Mouse (Mus musculus): ENCODE results near the gene Ndufaf3. TPM values are rescaled to one million over a fixed set of nuclear protein-coding genes. Genes with fewer than 3 reads are reported as not detected.
"Not testable (repeated sequence)": the region's sequence is repeated elsewhere in the genome, so short reads cannot be mapped to it uniquely, and the experiment has no call there.

Ndufaf3 gene
- polyA plus RNA-seq (2015; fragmentation: Nextera tagmentation; extraction: Ambion mirVana) = 41.1 and 42.1 TPM in 2 replicates

DNA sequence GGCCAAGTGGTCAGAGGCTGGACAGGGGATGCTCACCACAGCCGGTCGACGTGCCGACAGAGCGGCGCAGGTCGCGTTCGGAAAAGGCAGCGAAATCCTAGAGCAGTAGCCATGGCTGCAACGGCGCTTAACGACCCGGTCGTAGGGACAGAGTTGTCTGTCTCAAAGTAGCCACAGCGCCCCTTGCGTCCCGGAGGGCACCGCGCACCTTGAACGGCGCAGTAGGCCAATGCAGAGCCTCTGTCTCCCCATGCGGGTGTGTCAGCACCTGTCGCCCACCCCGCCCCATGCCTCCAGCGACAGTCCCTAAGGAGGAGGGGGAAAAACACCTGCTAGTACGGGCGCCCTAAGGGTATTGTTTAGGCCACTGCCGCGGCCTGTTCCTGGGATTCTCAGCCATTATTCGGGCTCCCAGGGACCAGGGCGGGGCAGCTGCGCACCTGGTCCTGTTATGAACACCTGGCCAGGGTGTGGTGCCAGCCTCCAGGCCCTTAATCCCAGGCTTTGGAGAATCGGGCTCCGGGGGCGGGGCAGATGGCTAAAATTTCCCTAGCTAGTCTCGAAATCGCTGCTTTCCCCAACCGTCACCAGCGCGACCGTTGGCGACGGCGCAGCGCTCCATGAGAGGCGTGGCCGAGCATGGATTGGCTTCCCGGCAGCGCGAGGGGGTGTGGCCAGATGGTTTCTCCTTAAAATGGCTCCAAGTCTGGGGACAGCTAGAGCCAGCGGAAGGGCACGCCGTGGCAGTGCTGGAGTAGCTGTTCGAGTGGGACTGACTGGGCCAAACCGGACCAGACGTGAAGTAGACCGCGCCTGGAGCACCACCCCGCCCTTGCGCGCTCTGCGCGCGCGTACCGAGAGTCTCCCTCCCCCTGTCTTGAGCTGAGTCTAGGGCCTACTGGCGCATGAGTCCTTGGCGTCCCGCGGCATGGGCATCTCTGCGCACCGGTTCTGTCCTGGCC, at the start of gene Ndufaf3:
Gene Ndufaf3, minus strand, starts transcription at position 620 of the 962 bp plus-strand sequence.
- Histone ChIP-seq H3K4me1 (ENCODE audit: control insufficient read depth, insufficient read depth, low read length) (peaks cover 31% of the 10 kb centered on the region), H3K9me3 (ENCODE audit: control insufficient read depth, low read length) (no peaks in the 10 kb centered on the region), H3K27me3 (replicated peaks; ENCODE audit: control insufficient read depth, insufficient read depth, low read length) (no peaks in the 10 kb centered on the region), H3K9ac (ENCODE audit: low read depth, low read length) (peak within 1 kb of the TSS; percentile 89), H3K36me3 (ENCODE audit: control insufficient read depth, insufficient read depth, low read length) (peaks cover 16% of the 10 kb centered on the region), H3K4me3 (ENCODE audit: low read length) (peak within 1 kb of the TSS; percentile 82), H3K4me2 (ENCODE audit: low read depth, low read length) (peak within 1 kb of the TSS; percentile 98), H3K27ac (ENCODE audit: low read length) (peak within 1 kb of the TSS; percentile 98)
- ATAC-seq = peak; percentile 84
- WGBS = under 1% methylated on average over 73 of the region's 73 CpGs

DNA sequence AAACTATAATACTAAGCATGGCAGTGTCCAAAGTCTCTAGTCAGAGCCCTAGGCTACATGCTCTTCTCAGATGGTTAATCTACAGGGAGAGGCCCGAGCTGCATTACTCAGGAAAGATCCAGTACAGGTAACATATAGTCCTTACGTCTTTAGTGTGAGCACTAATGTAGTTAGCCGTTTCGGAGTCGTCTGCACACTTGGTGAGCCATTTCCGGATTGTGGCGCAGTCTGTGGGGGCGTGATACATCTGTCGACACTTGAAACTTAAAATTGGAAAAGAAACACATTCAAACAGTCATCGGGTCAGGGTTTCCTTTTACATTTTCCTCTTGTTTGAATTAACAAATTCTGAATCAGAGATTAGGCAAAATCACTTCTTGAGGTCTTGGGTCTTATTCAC, 44.3 kb upstream of the Ndufaf3 start:
- no peak overlapping the region for H3K4me3 ChIP-seq (ENCODE audit: low read length)
- no peaks in the 10 kb centered on the region for H3K27me3 ChIP-seq (replicated peaks; ENCODE audit: control insufficient read depth, insufficient read depth, low read length)
- WGBS = 97% methylated on average over 10 of the region's 10 CpGs
- H3K4me2 ChIP-seq (ENCODE audit: low read depth, low read length) = no peak overlapping the region
- peaks cover 22% of the 10 kb centered on the region for H3K36me3 ChIP-seq (ENCODE audit: control insufficient read depth, insufficient read depth, low read length)
- H3K4me1 ChIP-seq (ENCODE audit: control insufficient read depth, insufficient read depth, low read length) = no peaks in the 10 kb centered on the region
- no peak overlapping the region for H3K9ac ChIP-seq (ENCODE audit: low read depth, low read length)
- no peaks in the 10 kb centered on the region for H3K9me3 ChIP-seq (ENCODE audit: control insufficient read depth, low read length)
- no peak overlapping the region for H3K27ac ChIP-seq (ENCODE audit: low read length)
- ATAC-seq = no peak

DNA sequence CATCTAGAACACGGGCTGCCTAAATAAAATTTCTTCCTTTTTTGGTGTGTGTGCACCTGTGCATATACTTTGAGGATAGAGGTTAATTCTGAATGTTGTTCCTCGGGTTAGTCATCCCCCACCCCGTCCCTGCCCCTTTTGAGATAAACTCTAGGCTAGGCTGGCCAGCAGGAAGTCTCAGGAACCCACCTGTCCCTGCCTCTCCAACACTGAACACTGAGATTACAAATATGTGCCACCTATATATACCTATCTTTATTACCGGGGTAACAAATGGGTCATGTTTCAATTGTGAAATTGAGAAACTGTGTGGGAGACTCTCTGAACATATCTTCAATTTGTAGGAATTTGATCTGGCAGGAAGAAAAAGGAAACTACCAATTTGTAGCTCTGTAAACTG, 41.7 kb upstream of the Ndufaf3 start:
- H3K9ac ChIP-seq (ENCODE audit: low read depth, low read length) = no peak overlapping the region
- no peaks in the 10 kb centered on the region for H3K27me3 ChIP-seq (replicated peaks; ENCODE audit: control insufficient read depth, insufficient read depth, low read length)
- no peaks in the 10 kb centered on the region for H3K9me3 ChIP-seq (ENCODE audit: control insufficient read depth, low read length)
- peaks cover 24% of the 10 kb centered on the region for H3K36me3 ChIP-seq (ENCODE audit: control insufficient read depth, insufficient read depth, low read length)
- no peak overlapping the region for H3K4me2 ChIP-seq (ENCODE audit: low read depth, low read length)
- WGBS = 75% methylated on average over 4 of the region's 4 CpGs
- H3K27ac ChIP-seq (ENCODE audit: low read length) = no peak overlapping the region
- H3K4me1 ChIP-seq (ENCODE audit: control insufficient read depth, insufficient read depth, low read length) = no peaks in the 10 kb centered on the region
- ATAC-seq = peak; percentile 80
- H3K4me3 ChIP-seq (ENCODE audit: low read length) = no peak overlapping the region

DNA sequence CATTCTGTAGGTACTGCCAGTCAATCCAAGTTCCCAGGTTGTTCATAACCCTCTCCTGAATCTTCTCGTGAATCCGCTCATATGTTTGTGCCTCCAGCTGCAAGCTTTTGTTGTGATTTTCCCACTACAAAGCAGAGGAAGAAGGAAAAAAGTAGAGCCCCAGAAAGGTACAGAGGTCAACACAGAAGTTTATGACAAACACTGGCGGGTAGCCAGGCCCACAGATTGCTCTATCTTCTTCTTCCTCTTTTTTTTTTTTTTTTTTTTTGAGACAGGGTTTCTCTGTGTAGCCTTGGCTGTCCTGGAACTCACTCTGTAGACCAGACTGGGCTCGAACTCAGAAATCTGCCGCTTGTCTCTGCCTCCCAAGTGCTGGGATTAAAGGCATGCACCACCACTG, 40.7 kb upstream of the Ndufaf3 start:
- peaks cover 25% of the 10 kb centered on the region for H3K36me3 ChIP-seq (ENCODE audit: control insufficient read depth, insufficient read depth, low read length)
- WGBS = 79% methylated on average over 5 of the region's 5 CpGs
- H3K9ac ChIP-seq (ENCODE audit: low read depth, low read length); H3K9me3 ChIP-seq (ENCODE audit: control insufficient read depth, low read length); H3K27me3 ChIP-seq (replicated peaks; ENCODE audit: control insufficient read depth, insufficient read depth, low read length); H3K4me1 ChIP-seq (ENCODE audit: control insufficient read depth, insufficient read depth, low read length); H3K4me2 ChIP-seq (ENCODE audit: low read depth, low read length); H3K4me3 ChIP-seq (ENCODE audit: low read length): not testable (repeated sequence)
- ATAC-seq = peak; percentile 29
- H3K27ac ChIP-seq (ENCODE audit: low read length) = 0 out of 2 replicates have a peak overlapping the region, but pooled peaks have one; percentile 7

DNA sequence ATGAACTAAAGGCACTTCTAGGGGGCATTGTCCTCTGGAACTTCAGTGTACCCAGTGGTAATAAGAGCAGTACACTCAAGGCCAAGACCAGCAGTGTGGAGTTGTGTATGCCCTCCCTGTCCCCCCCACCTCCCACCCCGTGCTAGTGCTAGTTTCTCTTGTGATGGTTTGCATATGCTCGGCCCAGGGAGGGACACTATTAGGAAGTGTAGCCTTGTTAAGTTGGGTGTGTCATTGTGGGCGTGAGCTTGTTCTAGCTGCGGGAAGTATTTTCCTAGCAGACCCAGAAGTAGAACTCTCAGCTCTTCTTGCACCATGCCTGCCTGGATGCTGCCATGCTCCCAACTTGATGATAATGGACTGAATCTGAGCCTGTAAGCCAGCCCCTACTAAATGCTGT, 34.8 kb upstream of the Ndufaf3 start:
- Histone ChIP-seq H3K9ac (ENCODE audit: low read depth, low read length) (no peak overlapping the region), H3K9me3 (ENCODE audit: control insufficient read depth, low read length) (no peaks in the 10 kb centered on the region), H3K4me3 (ENCODE audit: low read length) (no peak overlapping the region), H3K4me1 (ENCODE audit: control insufficient read depth, insufficient read depth, low read length) (peaks cover 4% of the 10 kb centered on the region), H3K27me3 (replicated peaks; ENCODE audit: control insufficient read depth, insufficient read depth, low read length) (no peaks in the 10 kb centered on the region; the same call in 1 of the 2 replicates), H3K36me3 (ENCODE audit: control insufficient read depth, insufficient read depth, low read length) (peaks cover 8% of the 10 kb centered on the region), H3K4me2 (ENCODE audit: low read depth, low read length) (no peak overlapping the region), H3K27ac (ENCODE audit: low read length) (no peak overlapping the region)
- WGBS = 62% methylated on average over 4 of the region's 4 CpGs
- ATAC-seq = no peak

DNA sequence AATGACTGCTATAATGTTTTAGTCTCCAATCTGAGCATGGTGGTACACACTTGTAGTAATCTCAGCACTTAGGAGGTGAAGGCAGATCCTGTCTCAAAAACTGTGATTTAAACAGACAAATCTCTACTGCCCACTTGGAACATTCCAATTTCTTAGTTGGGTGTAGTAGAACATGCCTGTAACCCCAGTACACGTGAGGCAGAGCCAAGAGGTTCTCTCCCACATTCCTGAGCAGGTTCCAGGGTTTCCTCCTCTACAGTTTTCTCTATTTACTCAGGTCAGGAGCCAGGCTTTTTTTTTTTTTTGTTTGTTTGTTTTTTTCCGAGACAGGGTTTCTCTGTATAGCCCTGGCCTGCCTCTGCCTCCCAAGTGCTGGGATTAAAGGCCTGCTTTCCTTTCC, 32.8 kb upstream of the Ndufaf3 start:
- no peaks in the 10 kb centered on the region; the same call in 1 of the 2 replicates for H3K27me3 ChIP-seq (replicated peaks; ENCODE audit: control insufficient read depth, insufficient read depth, low read length)
- H3K4me2 ChIP-seq (ENCODE audit: low read depth, low read length) = no peak overlapping the region
- 41% methylated on average over 2 of the region's 2 CpGs for WGBS
- no peak overlapping the region for H3K4me3 ChIP-seq (ENCODE audit: low read length)
- H3K27ac ChIP-seq (ENCODE audit: low read length) = no peak overlapping the region
- peaks cover 4% of the 10 kb centered on the region; the same call in 1 of the 2 replicates for H3K36me3 ChIP-seq (ENCODE audit: control insufficient read depth, insufficient read depth, low read length)
- no peaks in the 10 kb centered on the region for H3K9me3 ChIP-seq (ENCODE audit: control insufficient read depth, low read length)
- H3K9ac ChIP-seq (ENCODE audit: low read depth, low read length) = no peak overlapping the region
- ATAC-seq = no peak
- H3K4me1 ChIP-seq (ENCODE audit: control insufficient read depth, insufficient read depth, low read length) = peaks cover 9% of the 10 kb centered on the region

DNA sequence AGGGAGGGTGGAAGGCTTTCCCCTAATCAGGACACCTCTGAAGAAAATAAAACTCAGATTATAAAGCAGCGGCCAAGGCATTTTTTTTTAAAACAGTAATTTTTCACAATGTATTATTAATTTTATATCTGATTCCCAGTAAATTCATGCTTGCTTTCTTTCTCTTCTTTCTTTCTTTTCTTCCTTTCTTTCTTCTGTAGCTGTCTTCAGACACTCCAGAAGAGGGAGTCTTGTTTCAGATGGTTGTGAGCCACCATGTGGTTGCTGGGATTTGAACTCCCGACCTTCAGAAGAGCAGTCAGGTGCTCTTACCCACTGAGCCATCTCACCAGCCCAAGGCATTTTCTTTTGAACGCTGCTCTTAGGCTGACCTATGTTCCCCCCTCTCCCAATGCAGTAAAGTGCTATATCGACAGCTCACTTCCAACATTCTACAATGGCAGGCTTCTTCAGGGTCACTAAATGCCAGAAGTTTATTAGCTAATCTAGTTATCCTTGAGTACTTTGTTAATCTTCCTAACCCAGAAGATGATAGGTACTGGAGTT, 31.9 kb upstream of the Ndufaf3 start:
- no peak overlapping the region for H3K27ac ChIP-seq (ENCODE audit: low read length)
- H3K9ac ChIP-seq (ENCODE audit: low read depth, low read length) = no peak overlapping the region
- 77% methylated on average over 4 of the region's 4 CpGs for WGBS
- H3K27me3 ChIP-seq (replicated peaks; ENCODE audit: control insufficient read depth, insufficient read depth, low read length) = no peaks in the 10 kb centered on the region; the same call in 1 of the 2 replicates
- peaks cover 4% of the 10 kb centered on the region; the same call in 1 of the 2 replicates for H3K36me3 ChIP-seq (ENCODE audit: control insufficient read depth, insufficient read depth, low read length)
- H3K4me2 ChIP-seq (ENCODE audit: low read depth, low read length) = no peak overlapping the region
- ATAC-seq = no peak
- no peak overlapping the region for H3K4me3 ChIP-seq (ENCODE audit: low read length)
- H3K9me3 ChIP-seq (ENCODE audit: control insufficient read depth, low read length) = no peaks in the 10 kb centered on the region
- H3K4me1 ChIP-seq (ENCODE audit: control insufficient read depth, insufficient read depth, low read length) = peaks cover 9% of the 10 kb centered on the region

DNA sequence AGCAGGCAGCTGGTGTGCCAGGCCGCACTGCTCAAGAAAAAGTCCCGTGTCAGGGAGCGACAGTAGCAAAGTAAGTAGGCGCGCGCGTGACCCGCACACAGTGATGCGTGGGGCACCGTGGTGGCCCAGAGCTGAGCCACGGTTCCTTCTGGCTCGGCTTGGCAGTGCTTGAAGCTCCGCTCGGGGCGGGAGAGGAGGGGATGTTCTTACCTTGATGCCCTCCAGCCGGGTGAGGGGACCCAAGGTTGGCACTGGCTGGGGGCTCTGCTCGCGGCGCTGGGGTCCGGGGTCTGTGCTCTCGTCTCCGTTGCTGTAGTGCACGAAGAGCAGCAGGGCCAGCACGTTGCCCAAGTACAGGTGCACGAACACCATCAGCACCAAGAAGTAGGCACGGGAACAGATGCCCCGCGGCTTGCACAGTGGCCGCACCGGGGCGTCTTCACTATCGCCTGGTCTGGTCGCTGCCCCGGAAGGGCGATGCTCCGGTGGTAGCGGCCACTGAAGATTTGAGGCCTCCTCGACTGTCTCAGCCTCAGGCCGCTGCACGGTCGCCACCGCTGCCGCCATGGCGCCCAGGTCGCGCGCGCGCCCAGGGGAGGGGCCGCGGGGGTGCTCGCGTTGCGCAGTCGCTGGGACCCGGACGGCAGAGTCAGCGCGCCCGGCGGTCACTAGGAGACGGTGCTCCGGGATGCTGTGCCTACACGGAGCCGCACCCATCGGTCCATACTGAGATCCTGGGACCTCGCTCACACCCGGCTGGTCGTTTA, 29.9 kb upstream of the Ndufaf3 start, which contains the start of gene P4htm:
Gene P4htm, minus strand, starts transcription at position 670 of the 767 bp plus-strand sequence.
- Histone ChIP-seq H3K27me3 (replicated peaks; ENCODE audit: control insufficient read depth, insufficient read depth, low read length) (no peaks in the 10 kb centered on the region; the same call in 1 of the 2 replicates), H3K9me3 (ENCODE audit: control insufficient read depth, low read length) (no peaks in the 10 kb centered on the region), H3K4me1 (ENCODE audit: control insufficient read depth, insufficient read depth, low read length) (peaks cover 9% of the 10 kb centered on the region), H3K36me3 (ENCODE audit: control insufficient read depth, insufficient read depth, low read length) (no peaks in the 10 kb centered on the region), H3K4me2 (ENCODE audit: low read depth, low read length) (peak within 1 kb of the TSS; percentile 92), H3K4me3 (ENCODE audit: low read length) (peak within 1 kb of the TSS; percentile 77), H3K9ac (ENCODE audit: low read depth, low read length) (peak within 1 kb of the TSS; percentile 76), H3K27ac (ENCODE audit: low read length) (no peak within 1 kb of the TSS)
- 1% methylated on average over 69 of the region's 69 CpGs for WGBS
- peak; percentile 80 for ATAC-seq

DNA sequence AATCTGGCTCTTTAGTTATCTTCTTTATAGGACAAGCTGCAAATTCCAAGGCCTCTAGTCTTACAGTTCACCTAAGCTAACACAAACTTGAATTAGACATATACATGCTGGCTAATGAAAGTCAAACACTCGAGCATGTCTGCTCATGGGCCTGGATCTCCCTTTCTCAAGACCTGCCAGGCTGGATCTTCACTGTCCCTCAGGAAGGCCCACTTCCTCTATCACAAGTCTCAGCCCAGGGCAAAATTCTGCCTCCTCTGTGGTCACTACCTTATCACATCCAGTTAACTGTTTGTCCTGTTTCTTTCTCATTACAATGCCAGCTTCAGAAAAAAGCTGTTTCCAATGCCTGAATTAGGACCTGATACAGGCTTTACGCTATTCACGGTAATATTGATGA, 27.1 kb upstream of the Ndufaf3 start:
- Histone ChIP-seq H3K9ac (ENCODE audit: low read depth, low read length) (no peak overlapping the region), H3K9me3 (ENCODE audit: control insufficient read depth, low read length) (no peaks in the 10 kb centered on the region), H3K4me2 (ENCODE audit: low read depth, low read length) (no peak overlapping the region), H3K27me3 (replicated peaks; ENCODE audit: control insufficient read depth, insufficient read depth, low read length) (no peaks in the 10 kb centered on the region; the same call in 1 of the 2 replicates), H3K4me3 (ENCODE audit: low read length) (no peak overlapping the region), H3K36me3 (ENCODE audit: control insufficient read depth, insufficient read depth, low read length) (no peaks in the 10 kb centered on the region), H3K27ac (ENCODE audit: low read length) (no peak overlapping the region), H3K4me1 (ENCODE audit: control insufficient read depth, insufficient read depth, low read length) (peaks cover 9% of the 10 kb centered on the region)
- ATAC-seq = no peak
- 75% methylated on average over 3 of the region's 3 CpGs for WGBS

Data from intestine, embryonic 16.5 days (tissue).